Mouse (Mus musculus) liver, embryonic 14.5 days (tissue): Measurements from ENCODE around the gene Lbr.

Experiments
- CTCF ChIP-seq: IDR thresholded peaks from 2 replicates; pipeline ENCODE4 v1.5.1; 2016; ENCODE audit warnings: antibody characterized with exemption, low read depth, control low read depth
- EP300 ChIP-seq: IDR thresholded peaks from 2 replicates; pipeline ENCODE4 v1.6.1; 2016; ENCODE audit warnings: antibody characterized with exemption, low read depth

GRCm38 (mm10) chr1:181832720-181833119 is 10.1 kb downstream of the Lbr start:
- TF ChIP-seq CTCF (no peak), EP300 (no peak)
